Mouse (Mus musculus): ENCODE results near the gene C3. TPM values are rescaled to one million over a fixed set of nuclear protein-coding genes. Genes with fewer than 3 reads are reported as not detected.

The C3 gene
- polyA plus RNA-seq (2012; rRNA removed; ENCODE audit: low replicate concordance): 509 and 780 TPM in 2 replicates

DNA sequence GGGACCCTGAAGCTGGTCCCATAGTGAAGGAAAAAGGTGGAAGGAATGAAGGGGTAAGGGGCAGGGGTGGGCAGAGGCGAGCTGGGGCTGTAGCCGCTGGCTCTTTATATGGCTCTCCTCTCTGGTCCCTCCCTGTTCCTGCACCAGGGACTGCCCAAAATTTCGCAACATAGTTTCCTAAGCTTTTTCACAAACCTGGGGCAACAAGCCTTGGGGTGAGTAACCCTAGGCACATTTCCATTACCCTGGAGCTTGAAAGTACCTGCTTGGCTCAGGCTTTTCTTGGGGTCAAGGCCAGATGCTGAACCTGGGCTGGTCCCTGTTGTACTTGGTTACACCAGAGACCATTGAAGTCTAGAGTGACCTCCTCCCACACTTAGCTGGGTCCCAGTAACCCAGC, at the start of gene C3:
TSS of gene C3 (minus strand) at position 123 of the 400 bp plus-strand sequence.

DNA sequence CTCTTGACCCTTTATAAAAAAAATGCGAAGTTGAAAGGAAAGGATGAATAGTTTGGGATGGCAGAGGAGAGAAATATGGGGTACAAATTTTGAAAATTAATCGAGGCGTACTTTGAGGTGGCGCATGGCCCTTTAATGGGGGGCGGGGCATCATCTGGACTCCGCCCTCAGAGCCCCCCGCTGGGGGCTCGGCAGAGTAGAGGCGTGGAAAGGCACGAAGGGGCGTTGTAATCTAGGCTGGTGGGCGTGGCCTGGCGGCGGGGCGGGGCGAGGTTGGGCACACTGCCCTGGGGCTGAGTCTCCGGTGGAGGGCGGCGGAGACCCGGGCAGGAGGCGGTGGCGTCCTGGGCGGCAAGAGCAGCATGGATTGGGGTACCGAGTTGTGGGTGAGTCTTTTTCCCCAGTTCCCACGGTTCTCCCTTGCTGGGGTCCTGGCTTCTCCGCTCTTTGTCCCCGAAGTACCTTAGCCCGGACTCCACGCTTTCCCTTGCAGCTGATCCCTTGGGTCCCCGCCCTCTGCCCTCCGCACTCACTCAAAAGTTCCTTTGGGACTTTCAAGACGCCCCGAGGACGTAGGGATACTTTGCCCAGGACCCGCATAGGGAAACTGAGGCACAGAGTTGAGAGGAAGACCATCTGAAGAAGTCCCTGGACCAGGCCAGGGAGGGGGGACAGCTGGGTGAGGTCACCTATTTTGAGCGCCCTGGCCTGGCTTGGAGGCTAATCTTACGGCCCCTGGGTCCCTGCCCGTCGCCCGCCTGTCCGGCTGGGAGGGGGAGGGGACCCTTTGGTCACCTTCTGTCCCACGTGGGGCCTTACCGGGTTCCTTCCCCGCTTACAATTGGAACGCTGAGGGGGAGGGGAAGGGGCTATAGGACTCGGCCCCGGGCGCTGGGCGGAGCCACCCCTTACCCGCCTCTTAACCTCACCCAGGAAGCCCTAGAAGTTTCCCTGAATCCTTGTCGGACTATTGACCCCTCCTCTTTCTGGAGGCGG, 21.5 kb upstream of the C3 start, which contains the start of gene Trip10:
TSS of gene Trip10 (plus strand) at position 270 of the 996 bp plus-strand sequence.

GRCm38 (mm10) chr17:57248201-57248699, 20.3 kb upstream of the C3 start, which contains the start of gene Gpr108:
Gene Gpr108 (minus strand): TSS chr17:57248446.

DNA sequence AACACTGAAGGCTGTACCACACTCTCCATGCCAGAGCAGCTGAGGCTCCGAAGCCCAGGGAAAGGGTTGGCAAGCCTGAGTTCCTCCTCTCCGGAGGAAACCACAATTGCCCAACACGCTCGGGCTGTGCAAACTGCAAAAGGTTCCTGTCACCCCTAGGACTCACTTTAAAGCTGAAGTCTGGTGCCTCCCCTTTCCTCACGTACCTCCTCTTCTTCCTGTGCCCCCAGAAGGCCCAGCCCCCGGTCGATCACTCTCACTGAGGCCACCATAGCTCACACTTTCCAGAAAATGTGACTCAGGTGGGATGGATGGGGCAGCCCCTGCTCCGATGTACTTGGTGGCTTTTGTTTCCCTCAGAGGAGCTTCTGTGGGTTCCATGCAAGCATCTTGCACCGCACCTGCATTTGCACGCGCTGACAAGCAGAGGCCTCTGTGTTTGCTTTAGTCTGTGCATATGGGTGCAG, 33.9 kb downstream of the C3 start, which contains the start of gene Tnfsf14:
TSS of gene Tnfsf14 (minus strand) at position 137 of the 467 bp plus-strand sequence.

Other genes starting within 250 kb of the C3 start
- 3.9 TPM in 1 of 2 replicates, not detected in the other for gene Acer1, start 246.0 kb downstream of the C3 start, polyA plus RNA-seq (2012; rRNA removed; ENCODE audit: low replicate concordance)
- 160 and 224 TPM in 2 replicates for gene Clpp, start 237.8 kb downstream of the C3 start, polyA plus RNA-seq (2012; rRNA removed; ENCODE audit: low replicate concordance)
- 32.5 and 38.7 TPM in 2 replicates for gene Alkbh7, start 230.8 kb downstream of the C3 start, polyA plus RNA-seq (2012; rRNA removed; ENCODE audit: low replicate concordance)
- gene Pspn, start 228.1 kb downstream of the C3 start, polyA plus RNA-seq (2012; rRNA removed; ENCODE audit: low replicate concordance): not detected in 2 replicates
- gene Gtf2f1, start 216.8 kb downstream of the C3 start, polyA plus RNA-seq (2012; rRNA removed; ENCODE audit: low replicate concordance): 18.7 and 24.6 TPM in 2 replicates
- 0.14 TPM in 1 of 2 replicates, not detected in the other for gene Gm17949, start 216.7 kb downstream of the C3 start, polyA plus RNA-seq (2012; rRNA removed; ENCODE audit: low replicate concordance)
- gene Khsrp, start 196.6 kb downstream of the C3 start, polyA plus RNA-seq (2012; rRNA removed; ENCODE audit: low replicate concordance): 72.3 and 123 TPM in 2 replicates
- not detected in 2 replicates for gene Slc25a41, start 186.5 kb downstream of the C3 start, polyA plus RNA-seq (2012; rRNA removed; ENCODE audit: low replicate concordance)
- gene Crb3, start 169.0 kb downstream of the C3 start, polyA plus RNA-seq (2012; rRNA removed; ENCODE audit: low replicate concordance): 12.6 and 23.7 TPM in 2 replicates
- gene Slc25a23, start 168.3 kb downstream of the C3 start, polyA plus RNA-seq (2012; rRNA removed; ENCODE audit: low replicate concordance): 70.0 and 84.7 TPM in 2 replicates
- gene Dennd1c, start 149.6 kb downstream of the C3 start, polyA plus RNA-seq (2012; rRNA removed; ENCODE audit: low replicate concordance): 46.4 and 60.9 TPM in 2 replicates
- 8.4 and 9.2 TPM in 2 replicates for gene Tubb4a, start 140.4 kb downstream of the C3 start, polyA plus RNA-seq (2012; rRNA removed; ENCODE audit: low replicate concordance)
- gene Tnfsf9, start 122.8 kb downstream of the C3 start, polyA plus RNA-seq (2012; rRNA removed; ENCODE audit: low replicate concordance): 5.3 and 8.6 TPM in 2 replicates
- gene Cd70, start 78.4 kb downstream of the C3 start, polyA plus RNA-seq (2012; rRNA removed; ENCODE audit: low replicate concordance): 1.4 and 1.6 TPM in 2 replicates
- gene Tnfsf14, start 34.0 kb downstream of the C3 start, polyA plus RNA-seq (2012; rRNA removed; ENCODE audit: low replicate concordance): 1.5 and 4.2 TPM in 2 replicates
- 63.1 and 78.3 TPM in 2 replicates for gene Gpr108, start 20.3 kb upstream of the C3 start, polyA plus RNA-seq (2012; rRNA removed; ENCODE audit: low replicate concordance)
- gene Trip10, start 21.3 kb upstream of the C3 start, polyA plus RNA-seq (2012; rRNA removed; ENCODE audit: low replicate concordance): 34.1 and 48.1 TPM in 2 replicates
- gene Vav1, start 51.0 kb upstream of the C3 start, polyA plus RNA-seq (2012; rRNA removed; ENCODE audit: low replicate concordance): 17.3 and 21.8 TPM in 2 replicates
- 16.3 and 46.2 TPM in 2 replicates for gene Adgre1, start 130.6 kb upstream of the C3 start, polyA plus RNA-seq (2012; rRNA removed; ENCODE audit: low replicate concordance)